ENCODE assay signal across 8 mouse cellular contexts in genomic region chr1:87098358-87098975, GRCm38 (mm10). TPM values are rescaled to one million over a fixed set of nuclear protein-coding genes. Genes with fewer than 3 reads are reported as not detected.
DNase-seq lines count a peak whose midpoint lies in the region; ATAC-seq lines count a peak whose summit lies in the region.

No protein-coding gene starts in this region.

- no peaks in the 10 kb centered on the region for H3K4me1 ChIP-seq in intestine, embryonic 14.5 days (replicated peaks; ENCODE audit: control insufficient read depth, insufficient read depth, low read length)
- peaks cover 18% of the 10 kb centered on the region for H3K4me1 ChIP-seq in midbrain, embryonic 10.5 days

- peak; percentile 76 for ATAC-seq in intestine, embryonic 14.5 days (replicated peaks; ENCODE audit: low FRiP score, low TSS enrichment, low read depth)

- no peak overlapping the region for H3K4me3 ChIP-seq in intestine, embryonic 14.5 days (ENCODE audit: low read depth, low read length)
- peak overlapping the region; percentile 35 for H3K4me3 ChIP-seq in midbrain, embryonic 10.5 days

- no peaks in the 10 kb centered on the region for H3K27me3 ChIP-seq in intestine, embryonic 14.5 days (replicated peaks; ENCODE audit: control insufficient read depth, insufficient read depth, low read length)
- H3K27me3 ChIP-seq in midbrain, embryonic 10.5 days (ENCODE audit: low read depth, poor library complexity, severe bottlenecking) = peaks cover 40% of the 10 kb centered on the region

- H3K9ac ChIP-seq in intestine, embryonic 14.5 days (ENCODE audit: low read length) = no peak overlapping the region

- DNase-seq in layer of hippocampus, adult 11-12 months (ENCODE audit: low spot score) = peak; percentile 51
- no peak for DNase-seq in layer of hippocampus, adult 9-11 months
- DNase-seq in embryo, embryonic 10 days (ENCODE audit: low spot score) = peak; percentile 81
- DNase-seq in gastrocnemius, postnatal 36 days = peak; percentile 46 to 59
- DNase-seq in intestine, embryonic 14.5 days (ENCODE audit: low spot score) = peak; percentile 82
- DNase-seq in left cerebral cortex, postnatal 4 days = peak; percentile 68
- DNase-seq in midbrain, embryonic 10.5 days (ENCODE audit: low spot score) = peak; percentile 77
- DNase-seq in spleen, postnatal 10 days (ENCODE audit: low spot score in 2 of 2) = peak; percentile 21 to 66

- no peak overlapping the region for H3K27ac ChIP-seq in intestine, embryonic 14.5 days (ENCODE audit: low read depth)
- peak overlapping the region; percentile 61; the same call in 1 of the 2 replicates for H3K27ac ChIP-seq in midbrain, embryonic 10.5 days (replicated peaks)

- 15% methylated on average over 30 of the region's 30 CpGs for WGBS in intestine, embryonic 14.5 days
- 12% methylated on average over 30 of the region's 30 CpGs for WGBS in midbrain, embryonic 10.5 days

- peak overlapping the region; percentile 20; the same call in 1 of the 2 replicates for H3K4me2 ChIP-seq in intestine, embryonic 14.5 days (ENCODE audit: low read length)

- intact Hi-C loops in gastrocnemius, postnatal 36 days (cut with DNase I) = loop anchor here (2.0 kb wide), 1 partner anchor 94 kb away; no protein-coding TSS in a partner anchor
- intact Hi-C loops in left cerebral cortex, postnatal 4 days (cut with DNase I) = no loop called here

- no peaks in the 10 kb centered on the region for H3K9me3 ChIP-seq in intestine, embryonic 14.5 days (ENCODE audit: control insufficient read depth, low read length)
- H3K9me3 ChIP-seq in midbrain, embryonic 10.5 days (replicated peaks) = no peaks in the 10 kb centered on the region

- H3K36me3 ChIP-seq in intestine, embryonic 14.5 days (ENCODE audit: control insufficient read depth, insufficient read depth, low read length) = no peaks in the 10 kb centered on the region
- no peaks in the 10 kb centered on the region for H3K36me3 ChIP-seq in midbrain, embryonic 10.5 days

RNA-seq across cellular contexts. Expression of gene Alpi, which starts 2.9 kb away (rescaled TPM):
- not detected for total RNA-seq in gastrocnemius, postnatal 36 days (2021)
- polyA plus RNA-seq in intestine, embryonic 14.5 days (2014; fragmentation: Nextera tagmentation; extraction: Ambion mirVana) = 8.5 and 16.5 TPM in 2 replicates
- not detected for total RNA-seq in left cerebral cortex, postnatal 4 days (2021)
- polyA plus RNA-seq in midbrain, embryonic 10.5 days (2016; fragmentation: Nextera tagmentation; extraction: Ambion mirVana) = not detected in 2 replicates

RNA-seq across cellular contexts. Expression of gene Alppl2, which starts 8.7 kb away (rescaled TPM):
- not detected for total RNA-seq in gastrocnemius, postnatal 36 days (2021)
- polyA plus RNA-seq in intestine, embryonic 14.5 days (2014; fragmentation: Nextera tagmentation; extraction: Ambion mirVana) = 0.08 TPM in 1 of 2 replicates, not detected in the other
- not detected for total RNA-seq in left cerebral cortex, postnatal 4 days (2021)
- polyA plus RNA-seq in midbrain, embryonic 10.5 days (2016; fragmentation: Nextera tagmentation; extraction: Ambion mirVana) = not detected in 2 replicates

RNA-seq across cellular contexts. Expression of gene Akp3, which starts 26.3 kb away (rescaled TPM):
- total RNA-seq in gastrocnemius, postnatal 36 days (2021) = not detected
- polyA plus RNA-seq in intestine, embryonic 14.5 days (2014; fragmentation: Nextera tagmentation; extraction: Ambion mirVana) = not detected in 2 replicates
- not detected for total RNA-seq in left cerebral cortex, postnatal 4 days (2021)
- not detected in 2 replicates for polyA plus RNA-seq in midbrain, embryonic 10.5 days (2016; fragmentation: Nextera tagmentation; extraction: Ambion mirVana)

RNA-seq across cellular contexts. Expression of gene Ecel1, which starts 57.9 kb away (rescaled TPM):
- total RNA-seq in gastrocnemius, postnatal 36 days (2021) = not detected
- polyA plus RNA-seq in intestine, embryonic 14.5 days (2014; fragmentation: Nextera tagmentation; extraction: Ambion mirVana) = 1.3 and 1.5 TPM in 2 replicates
- 10 to 100 TPM in 1 of 2 experiments, 1 to 10 TPM in 1; 3.4 to 11.8 TPM for total RNA-seq in left cerebral cortex, postnatal 4 days (2021)
- 3.7 and 5.0 TPM in 2 replicates for polyA plus RNA-seq in midbrain, embryonic 10.5 days (2016; fragmentation: Nextera tagmentation; extraction: Ambion mirVana)
